Mouse (Mus musculus): ENCODE results near the gene Fzd5.

Fzd5 gene

GRCm38 (mm10) chr1:64737502-64738179 is at the start of gene Fzd5:
Gene Fzd5, minus strand, starts transcription at chr1:64737751.
- peak; percentile 28 to 50 for DNase-seq (ENCODE audit: low spot score in 2 of 2)

GRCm38 (mm10) chr1:64779863-64780262 is 42.3 kb upstream of the Fzd5 start:
- DNase-seq (ENCODE audit: low spot score in 2 of 2), result no peak

GRCm38 (mm10) chr1:64779415-64779814 is 41.9 kb upstream of the Fzd5 start:
- no peak for DNase-seq (ENCODE audit: low spot score in 2 of 2)

- no peak for DNase-seq (ENCODE audit: low spot score in 2 of 2)
These were observed 35.8 kb upstream of the Fzd5 start for GRCm38 (mm10) chr1:64773305-64773704.

GRCm38 (mm10) chr1:64770169-64770568 is 32.6 kb upstream of the Fzd5 start:
- DNase-seq (ENCODE audit: low spot score in 2 of 2), result no peak

GRCm38 (mm10) chr1:64761646-64762045 is 24.1 kb upstream of the Fzd5 start:
- DNase-seq (ENCODE audit: low spot score in 2 of 2), result no peak

DNA sequence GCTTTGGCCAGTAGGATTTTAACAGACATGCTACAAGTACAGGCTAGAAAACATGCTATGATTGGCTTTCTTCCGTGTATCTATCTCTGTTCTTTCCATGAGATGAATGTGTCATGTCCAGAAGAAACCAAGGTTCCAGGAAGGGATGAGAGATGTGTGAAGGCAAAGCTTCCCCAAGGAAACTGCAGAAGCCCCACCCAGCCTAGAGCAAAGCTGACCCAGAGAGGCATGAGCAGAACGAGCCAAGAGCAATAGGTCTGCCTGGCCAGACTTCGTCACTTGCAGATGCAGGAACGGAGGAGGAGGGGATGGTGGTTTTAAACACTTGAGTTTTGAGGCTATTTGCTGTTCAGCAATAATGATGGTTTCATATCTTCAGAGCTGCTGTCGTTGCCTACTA is 20.2 kb upstream of the Fzd5 start:
- DNase-seq (ENCODE audit: low spot score in 2 of 2), result no peak

- no peak for DNase-seq (ENCODE audit: low spot score in 2 of 2)
These were observed 19.7 kb upstream of the Fzd5 start for GRCm38 (mm10) chr1:64757254-64757653.

DNA sequence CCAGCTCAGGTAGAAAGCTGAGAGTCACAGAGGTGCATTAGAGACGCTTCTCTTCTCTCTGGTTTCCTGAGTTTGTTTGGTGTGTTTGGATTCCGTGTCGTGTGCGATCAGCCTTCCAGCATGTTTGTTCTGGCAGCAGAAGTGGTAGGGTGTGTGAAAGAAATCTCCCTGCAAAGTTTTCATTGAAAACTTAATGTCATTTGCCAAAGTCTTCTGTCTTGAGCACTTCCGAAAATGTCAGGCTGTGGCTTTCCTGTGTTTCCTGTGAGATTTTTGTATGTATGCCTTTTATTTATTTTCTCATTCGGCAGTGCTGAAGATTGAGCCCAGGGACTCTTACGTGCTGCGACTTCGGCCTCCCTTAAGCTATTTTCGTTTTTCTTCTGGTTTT is 19.1 kb upstream of the Fzd5 start:
- no peak for DNase-seq (ENCODE audit: low spot score in 2 of 2)

- DNase-seq (ENCODE audit: low spot score in 2 of 2), result no peak
These were observed 18.6 kb upstream of the Fzd5 start for GRCm38 (mm10) chr1:64755971-64756639.

GRCm38 (mm10) chr1:64754658-64755057 is 17.1 kb upstream of the Fzd5 start:
- DNase-seq (ENCODE audit: low spot score in 2 of 2), result no peak

DNA sequence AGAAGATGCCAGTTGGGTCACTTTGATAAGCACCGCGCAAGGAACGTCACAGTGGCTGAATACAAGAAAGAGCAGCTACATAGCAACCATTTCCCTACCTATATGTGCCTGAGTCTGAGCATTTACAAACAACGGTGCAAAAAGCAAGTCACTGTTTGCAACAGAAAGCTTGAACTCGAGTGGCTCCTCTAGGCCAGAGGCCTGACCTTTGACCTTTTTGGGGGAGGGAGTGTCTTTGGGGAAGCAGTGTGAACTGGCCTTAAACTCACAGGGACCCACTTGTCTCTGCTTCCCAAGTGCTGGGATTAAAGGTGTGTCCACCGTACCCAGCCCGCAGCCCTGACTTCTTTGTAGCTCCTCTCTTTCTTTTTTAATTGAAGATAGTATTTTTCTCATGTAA is 16.1 kb upstream of the Fzd5 start:
- DNase-seq (ENCODE audit: low spot score in 2 of 2), result no peak

DNA sequence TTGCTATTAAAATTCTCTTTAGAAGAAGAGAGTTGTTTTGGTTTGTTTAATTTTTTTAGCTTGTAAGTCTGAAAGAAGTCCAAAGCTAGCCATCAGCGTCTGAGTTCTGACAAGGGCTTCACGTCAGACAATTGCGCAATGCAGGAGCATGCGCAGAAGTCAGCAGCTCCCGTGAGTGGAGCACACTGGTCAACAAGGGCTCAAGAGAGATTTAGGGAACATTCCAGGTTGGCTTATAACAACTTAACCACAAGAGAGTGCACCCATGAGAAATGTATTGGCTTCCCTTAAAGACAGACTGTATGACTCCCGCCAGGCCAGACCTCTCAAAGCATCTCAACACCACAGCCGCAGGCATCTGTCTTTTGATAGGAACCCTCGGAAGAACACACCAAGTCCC is 15.6 kb upstream of the Fzd5 start:
- DNase-seq (ENCODE audit: low spot score in 2 of 2), result no peak

DNA sequence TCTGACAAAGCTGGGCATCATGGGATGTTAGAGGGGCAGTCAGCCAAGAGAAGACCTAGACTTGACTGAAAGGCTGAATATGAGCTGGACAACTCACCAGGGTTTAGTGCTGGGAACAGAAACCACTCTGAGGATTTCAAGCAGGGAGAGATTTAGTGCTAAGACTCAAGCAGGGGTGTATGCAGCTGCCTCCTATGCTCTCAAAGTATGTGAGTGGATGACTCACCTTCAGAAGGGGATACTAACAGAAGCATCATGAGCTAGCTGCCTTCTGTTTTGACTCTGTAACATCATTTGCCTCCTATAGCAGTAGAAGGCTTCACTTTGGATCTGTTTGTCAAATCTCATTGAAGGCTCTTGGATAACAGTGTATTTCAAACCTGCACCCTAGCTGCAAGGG is 7.1 kb upstream of the Fzd5 start:
- DNase-seq (ENCODE audit: low spot score in 2 of 2), result no peak

DNA sequence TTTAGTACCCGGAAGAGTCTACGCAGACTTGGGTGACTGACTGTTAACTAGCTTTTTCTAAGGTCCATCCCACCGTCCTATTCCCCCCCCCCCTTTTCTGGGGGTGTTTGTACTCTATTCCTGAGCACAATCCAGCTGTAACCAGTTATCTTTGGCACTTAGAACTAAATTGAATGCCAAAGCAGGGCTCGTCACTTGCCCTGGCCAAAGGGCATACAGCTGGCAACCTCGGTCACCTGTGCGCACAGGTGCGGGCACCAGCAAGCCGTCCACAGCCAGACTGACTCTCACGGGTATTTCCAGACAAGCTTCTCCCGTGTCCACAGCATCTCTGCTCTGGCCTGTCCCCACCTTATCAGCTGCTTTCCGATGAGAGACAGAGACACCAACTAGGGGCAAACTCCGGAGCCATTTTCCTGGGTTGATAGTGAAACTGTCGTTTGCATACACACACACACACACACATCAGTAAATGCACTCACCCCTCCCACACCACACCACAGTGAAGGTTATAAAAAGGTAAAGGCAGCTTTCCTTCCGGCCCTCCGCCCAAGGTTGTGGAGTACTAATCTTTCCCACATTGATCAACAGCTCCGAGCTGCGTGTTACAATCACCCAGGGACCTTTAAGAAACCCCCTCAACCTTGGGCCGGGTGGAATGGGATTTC is 5.3 kb upstream of the Fzd5 start:
- DNase-seq (ENCODE audit: low spot score in 2 of 2), result no peak

- DNase-seq (ENCODE audit: low spot score in 2 of 2), result no peak
These were observed 1.1 kb upstream of the Fzd5 start for GRCm38 (mm10) chr1:64738661-64739082.

DNA sequence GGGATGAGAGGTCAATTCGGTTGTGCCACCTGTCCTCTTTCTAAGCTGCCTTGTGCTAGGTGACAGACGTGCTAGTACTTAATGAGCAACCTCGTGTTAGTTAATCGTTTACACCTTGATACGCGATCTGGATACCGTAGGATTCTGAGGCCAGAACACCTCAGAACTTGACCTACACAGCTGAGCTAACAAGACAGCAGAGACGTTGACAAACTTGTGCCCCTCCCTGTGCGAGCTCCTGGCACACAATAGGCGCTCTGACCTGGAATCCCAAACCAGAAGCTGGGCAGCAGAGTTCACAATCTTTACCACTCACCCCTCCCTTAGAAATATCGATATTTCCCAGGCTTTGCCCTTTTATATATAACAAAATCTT is 617 bp upstream of the Fzd5 start:
- DNase-seq (ENCODE audit: low spot score in 2 of 2), result no peak

- DNase-seq (ENCODE audit: low spot score in 2 of 2), result no peak
These were observed 660 bp downstream of the Fzd5 start for GRCm38 (mm10) chr1:64736681-64737501.

GRCm38 (mm10) chr1:64735781-64736680 is 1.5 kb downstream of the Fzd5 start:
- DNase-seq (ENCODE audit: low spot score in 2 of 2), result peak in 1 of 2 experiments; percentile 15

GRCm38 (mm10) chr1:64734771-64735750 is 2.5 kb downstream of the Fzd5 start:
- DNase-seq (ENCODE audit: low spot score in 2 of 2), result no peak

Measured in frontal cortex, postnatal 25 days (tissue).